In the genomic region with DNA sequence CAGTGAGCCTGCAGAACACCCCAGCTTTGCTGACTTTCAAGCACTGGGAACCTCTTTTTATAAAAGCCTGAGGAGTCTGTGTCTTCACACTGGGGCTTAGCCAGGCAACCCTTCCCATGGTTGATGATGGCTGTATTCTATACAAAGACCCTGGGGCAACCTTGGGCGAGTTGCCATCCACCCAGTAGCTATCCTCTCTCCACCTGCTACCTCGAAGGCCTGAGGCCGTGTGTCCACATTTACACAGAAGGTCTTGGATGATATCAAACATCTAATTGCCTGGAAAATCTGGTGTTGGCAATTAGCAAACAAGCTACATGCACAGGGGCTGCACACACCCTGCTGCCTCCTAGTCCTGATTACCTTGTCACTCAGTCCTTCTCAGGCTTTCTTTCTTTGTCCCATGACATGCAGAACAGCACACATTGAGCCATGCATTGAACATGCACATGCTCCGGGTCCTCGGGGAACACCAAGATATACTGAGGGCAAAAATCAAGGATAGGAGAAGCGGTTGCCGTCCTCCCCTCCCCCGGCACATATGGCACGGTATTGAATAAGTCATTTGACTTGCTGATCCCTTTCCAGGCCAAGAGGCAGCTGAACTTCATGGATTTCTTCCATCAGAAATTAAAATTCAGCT, we compare ENCODE assay signal across 16 mouse cellular contexts. TPM values are rescaled to one million over a fixed set of nuclear protein-coding genes. Genes with fewer than 3 reads are reported as not detected.
DNase-seq lines count a peak whose midpoint lies in the region; ATAC-seq lines count a peak whose summit lies in the region.
"Had no signal": no experiment of that assay in that cellular context is flagged by ENCODE, and none has a peak within 500 bp of the region (broad histone marks: within the 10 kb centered on the region; RNA-seq: fewer than 3 reads in every experiment).

No protein-coding gene starts in this region.

- 51% methylated on average over 9 of the region's 9 CpGs for WGBS in forebrain, embryonic 15.5 days
- 84% methylated on average over 9 of the region's 9 CpGs for WGBS in midbrain, embryonic 11.5 days

- peak; percentile 59 for ATAC-seq in forebrain, embryonic 15.5 days (replicated peaks)
- ATAC-seq in midbrain, embryonic 11.5 days (ENCODE audit: low FRiP score): peak; percentile 75; the same call in 1 of the 2 replicates
- ATAC-seq: CD4-positive, CD25-positive, alpha-beta regulatory T cell, adult 4 months; liver, embryonic 12.5 days; Patski had no signal

- no peak overlapping the region for H3K4me2 ChIP-seq in forebrain, embryonic 15.5 days (replicated peaks)
- no peak overlapping the region for H3K4me2 ChIP-seq in midbrain, embryonic 11.5 days
- H3K4me2 ChIP-seq: embryonic facial prominence, embryonic 12.5 days; kidney, embryonic 15.5 days; liver, embryonic 12.5 days had no signal

- H3K9me3 ChIP-seq in forebrain, embryonic 15.5 days: no peaks in the 10 kb centered on the region
- H3K9me3 ChIP-seq in midbrain, embryonic 11.5 days (ENCODE audit: control insufficient read depth, low read length): no peaks in the 10 kb centered on the region
- H3K9me3 ChIP-seq: embryonic facial prominence, embryonic 12.5 days; kidney, embryonic 15.5 days; liver, embryonic 12.5 days had no signal

- peaks cover 36% of the 10 kb centered on the region for H3K4me1 ChIP-seq in forebrain, embryonic 15.5 days
- H3K4me1 ChIP-seq in midbrain, embryonic 11.5 days (ENCODE audit: control insufficient read depth, insufficient read depth, low read length): no peaks in the 10 kb centered on the region; the same call in 1 of the 2 replicates
- H3K4me1 ChIP-seq: embryonic facial prominence, embryonic 12.5 days; liver, embryonic 12.5 days had no signal

- peak overlapping the region; percentile 94 for H3K27ac ChIP-seq in forebrain, embryonic 15.5 days (replicated peaks)
- H3K27ac ChIP-seq in midbrain, embryonic 11.5 days (ENCODE audit: low read depth, low read length): peak overlapping the region; percentile 54
- H3K27ac ChIP-seq: embryonic facial prominence, embryonic 12.5 days; kidney, embryonic 15.5 days; liver, embryonic 12.5 days had no signal

- intact Hi-C loops in left cerebral cortex, postnatal 4 days (cut with DNase I): no loop called here
- intact Hi-C loops in gastrocnemius, postnatal 36 days (cut with DNase I): no loop called here

- H3K4me3 ChIP-seq in forebrain, embryonic 15.5 days: no peak overlapping the region
- no peak overlapping the region for H3K4me3 ChIP-seq in midbrain, embryonic 11.5 days (ENCODE audit: low read depth, low read length)
- H3K4me3 ChIP-seq: embryonic facial prominence, embryonic 12.5 days; kidney, embryonic 15.5 days; liver, embryonic 12.5 days had no signal

- H3K27me3 ChIP-seq in forebrain, embryonic 15.5 days: no peaks in the 10 kb centered on the region
- H3K27me3 ChIP-seq in midbrain, embryonic 11.5 days (ENCODE audit: control insufficient read depth, insufficient read depth, low read length): no peaks in the 10 kb centered on the region
- H3K27me3 ChIP-seq: embryonic facial prominence, embryonic 12.5 days; kidney, embryonic 15.5 days; liver, embryonic 12.5 days had no signal

- DNase-seq in left cerebral cortex, postnatal 4 days: peak; percentile 92
- no peak for DNase-seq in left cerebral cortex, adult 11 months (ENCODE audit: low spot score)
- no peak for DNase-seq in midbrain, embryonic 11.5 days (ENCODE audit: low spot score, missing footprints)
- no peak for DNase-seq in gastrocnemius, postnatal 36 days
- DNase-seq in spleen, adult 18-20 months: no peak
- no peak for DNase-seq in thymus, postnatal 4 days
- DNase-seq in heart, adult 9 months (ENCODE audit: low spot score in 2 of 2): no peak
- DNase-seq: heart, adult 18-20 months; lung, postnatal 36 days had no signal

- no peak overlapping the region for H3K9ac ChIP-seq in forebrain, embryonic 15.5 days (replicated peaks)
- H3K9ac ChIP-seq in midbrain, embryonic 11.5 days (ENCODE audit: low read length): no peak overlapping the region
- H3K9ac ChIP-seq: embryonic facial prominence, embryonic 12.5 days; kidney, embryonic 15.5 days; liver, embryonic 12.5 days had no signal

- no peaks in the 10 kb centered on the region for H3K36me3 ChIP-seq in forebrain, embryonic 15.5 days
- H3K36me3 ChIP-seq in midbrain, embryonic 11.5 days (ENCODE audit: control insufficient read depth, insufficient read depth, low read length): no peaks in the 10 kb centered on the region
- H3K36me3 ChIP-seq: embryonic facial prominence, embryonic 12.5 days; kidney, embryonic 15.5 days; liver, embryonic 12.5 days had no signal

RNA-seq across cellular contexts. Expression of a gene that starts 37.1 kb away (rescaled TPM):
- total RNA-seq in left cerebral cortex, postnatal 4 days (2021): not detected
- not detected in 2 replicates for polyA plus RNA-seq in forebrain, embryonic 15.5 days (2015; fragmentation: Nextera tagmentation; extraction: Ambion mirVana)
- not detected in 2 replicates for polyA plus RNA-seq in midbrain, embryonic 11.5 days (2014; fragmentation: Nextera tagmentation; extraction: Ambion mirVana)
- total RNA-seq in gastrocnemius, postnatal 36 days (2021): not detected
- total RNA-seq: heart, adult 18-20 months; heart, postnatal 25 days had no signal
- polyA plus RNA-seq: CD4-positive, CD25-positive, alpha-beta regulatory T cell, adult 4 months; kidney, embryonic 15.5 days; Patski had no signal
